Comparison of ENCODE assay signal across 20 mouse cellular contexts in the genomic region with DNA sequence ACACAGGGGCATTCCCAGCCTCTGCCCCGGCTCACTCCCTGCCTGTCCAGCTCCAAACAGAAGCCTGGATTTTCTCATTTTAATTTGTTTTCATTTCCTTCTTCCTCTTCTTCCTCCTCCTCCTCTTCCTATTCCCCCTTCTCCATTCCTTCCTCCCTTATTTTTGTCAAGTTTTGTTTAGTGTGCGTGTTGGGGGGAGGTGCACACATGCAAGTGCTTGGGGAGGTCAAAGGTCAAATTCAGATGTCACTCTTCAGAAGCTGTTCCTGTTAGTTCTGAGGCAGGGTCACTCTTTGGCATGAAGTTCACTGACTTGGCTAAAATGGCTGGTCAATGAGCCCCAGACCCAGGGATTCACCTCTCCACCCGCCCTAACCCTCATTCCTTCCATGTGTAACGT.
"Had no signal": no experiment of that assay in that cellular context is flagged by ENCODE, and none has a peak within 500 bp of the region (broad histone marks: within the 10 kb centered on the region; RNA-seq: fewer than 3 reads in every experiment).

No protein-coding gene starts in this region.

- H3K9me3 ChIP-seq: liver, embryonic 12.5 days; liver, embryonic 15.5 days; neural tube, embryonic 12.5 days; neural tube, embryonic 15.5 days had no signal

- H3K27ac ChIP-seq: layer of hippocampus, adult 2 months; liver, embryonic 12.5 days; liver, embryonic 15.5 days; neural tube, embryonic 12.5 days; neural tube, embryonic 15.5 days; stomach, postnatal 0 days had no signal

- H3K36me3 ChIP-seq: liver, embryonic 12.5 days; liver, embryonic 15.5 days; neural tube, embryonic 12.5 days; neural tube, embryonic 15.5 days had no signal

- H3K27me3 ChIP-seq: neural tube, embryonic 15.5 days had no signal

- H3K4me2 ChIP-seq: liver, embryonic 12.5 days; liver, embryonic 15.5 days; midbrain, embryonic 11.5 days; neural tube, embryonic 12.5 days; neural tube, embryonic 15.5 days had no signal

- H3K4me3 ChIP-seq: layer of hippocampus, adult 2 months; liver, embryonic 12.5 days; liver, embryonic 15.5 days; neural tube, embryonic 12.5 days; neural tube, embryonic 15.5 days had no signal

- H3K4me1 ChIP-seq: liver, embryonic 12.5 days; liver, embryonic 15.5 days; neural tube, embryonic 12.5 days had no signal

- DNase-seq: kidney, adult 11 months; kidney, adult 8-10 months; kidney, postnatal 25 days; layer of hippocampus, adult 9-11 months; lung, adult 2 months; lung, postnatal 14 days; midbrain, embryonic 14.5 days; right cerebral cortex, adult 18-20 months; right cerebral cortex, postnatal 14 days; right cerebral cortex, postnatal 4 days; thymus, adult 2 months; thymus, postnatal 14 days; thymus, postnatal 4 days had no signal

- ATAC-seq: liver, embryonic 12.5 days had no signal

- H3K9ac ChIP-seq: liver, embryonic 15.5 days; neural tube, embryonic 12.5 days; neural tube, embryonic 15.5 days had no signal
